Comparison of ENCODE assay signal across 10 mouse cellular contexts in genomic region chr11:50713610-50714202, GRCm38 (mm10).
A peak's percentile ranks its signal among the peaks of the same experiment; 100 is the strongest.
DNase-seq lines count a peak whose midpoint lies in the region; ATAC-seq and TF ChIP-seq lines count a peak whose summit lies in the region.
"Had no signal": no experiment of that assay in that cellular context is flagged by ENCODE, and none has a peak within 500 bp of the region (broad histone marks: within the 10 kb centered on the region; RNA-seq: fewer than 3 reads in every experiment).

No protein-coding gene starts in this region.

- no peak overlapping the region for H3K9ac ChIP-seq in kidney, embryonic 15.5 days
- H3K9ac ChIP-seq in stomach, embryonic 15.5 days = no peak overlapping the region

- peak; percentile 15 to 39 for DNase-seq in adrenal gland, adult (ENCODE audit: inconsistent age in 2 of 2, low spot score in 1 of 2)
- DNase-seq in adrenal gland, postnatal 25 days = no peak
- DNase-seq in lung, postnatal 4 days = peak; percentile 26 to 46
- no peak for DNase-seq in lung, postnatal 14 days
- no peak for DNase-seq in T-cell, adult 2 months (ENCODE audit: low spot score)
- no peak for DNase-seq in layer of hippocampus, adult 2 months (ENCODE audit: low spot score in 2 of 2)
- DNase-seq: gastrocnemius, postnatal 25 days had no signal

- no peaks in the 10 kb centered on the region; the same call in 1 of the 2 replicates for H3K27me3 ChIP-seq in kidney, embryonic 15.5 days
- H3K27me3 ChIP-seq in stomach, embryonic 15.5 days (replicated peaks) = no peaks in the 10 kb centered on the region

- peaks cover 24% of the 10 kb centered on the region for H3K4me1 ChIP-seq in kidney, embryonic 15.5 days
- H3K4me1 ChIP-seq in stomach, embryonic 15.5 days = peaks cover 17% of the 10 kb centered on the region

- no peak overlapping the region for H3K27ac ChIP-seq in kidney, embryonic 15.5 days
- no peak overlapping the region for H3K27ac ChIP-seq in stomach, embryonic 15.5 days
- no peak overlapping the region for H3K27ac ChIP-seq in layer of hippocampus, adult 2 months
- H3K27ac ChIP-seq: macrophage had no signal

- peak; percentile 64 for ATAC-seq in kidney, embryonic 15.5 days (replicated peaks; ENCODE audit: low FRiP score)
- ATAC-seq in stomach, embryonic 15.5 days (ENCODE audit: insufficient read depth, low FRiP score, low read depth) = peak; percentile 82

- no peaks in the 10 kb centered on the region for H3K36me3 ChIP-seq in kidney, embryonic 15.5 days
- no peaks in the 10 kb centered on the region for H3K36me3 ChIP-seq in stomach, embryonic 15.5 days

- peak overlapping the region; percentile 28 for H3K4me2 ChIP-seq in kidney, embryonic 15.5 days
- peak overlapping the region; percentile 27 for H3K4me2 ChIP-seq in stomach, embryonic 15.5 days

- 31% methylated on average over 21 of the region's 21 CpGs for WGBS in kidney, embryonic 15.5 days
- WGBS in stomach, embryonic 15.5 days = 33% methylated on average over 21 of the region's 21 CpGs

- no peak overlapping the region for H3K4me3 ChIP-seq in kidney, embryonic 15.5 days (replicated peaks)
- no peak overlapping the region for H3K4me3 ChIP-seq in stomach, embryonic 15.5 days (replicated peaks)
- no peak overlapping the region for H3K4me3 ChIP-seq in layer of hippocampus, adult 2 months

- H3K9me3 ChIP-seq in kidney, embryonic 15.5 days (replicated peaks) = no peaks in the 10 kb centered on the region
- no peaks in the 10 kb centered on the region for H3K9me3 ChIP-seq in stomach, embryonic 15.5 days

- TF ChIP-seq CTCF in layer of hippocampus, adult 2 months (conservative IDR thresholded peaks at IDR 0.05) = no peak

Comparison
In these comparisons a context has a peak if more than half of its experiments do, and no peak if none do; other contexts are left out.
1. DNase-seq: peak in adrenal gland, adult (2 of 2) and lung, postnatal 4 days (2 of 2); none in adrenal gland, postnatal 25 days (single experiment), lung, postnatal 14 days (single experiment), T-cell, adult 2 months (single experiment) and layer of hippocampus, adult 2 months (0 of 2).